Mouse (Mus musculus): ENCODE measurements around the gene Heatr9.

The Heatr9 gene

GRCm38 (mm10) chr11:83529024-83529423, 7.0 kb upstream of the Heatr9 start:
- DNase-seq = no peak

GRCm38 (mm10) chr11:83518371-83518770, 3.6 kb downstream of the Heatr9 start:
- no peak for DNase-seq

- no peak for DNase-seq
Measured at GRCm38 (mm10) chr11:83517153-83517552, 4.8 kb downstream of the Heatr9 start.

GRCm38 (mm10) chr11:83509521-83509920, 12.5 kb downstream of the Heatr9 start:
- DNase-seq = no peak

- DNase-seq = no peak
Measured at GRCm38 (mm10) chr11:83504308-83504707, 17.7 kb downstream of the Heatr9 start.

- no peak for DNase-seq
Measured at GRCm38 (mm10) chr11:83495571-83495970, 26.4 kb downstream of the Heatr9 start.

GRCm38 (mm10) chr11:83491488-83491887, 30.5 kb downstream of the Heatr9 start:
- no peak for DNase-seq

GRCm38 (mm10) chr11:83473235-83474016, 48.5 kb downstream of the Heatr9 start:
- DNase-seq = peak; percentile 54

- DNase-seq = peak; percentile 98
Measured at GRCm38 (mm10) chr11:83472324-83473234, 49.4 kb downstream of the Heatr9 start, which contains the start of gene Taf15. Taf15 (plus strand) TSS chr11:83473086.

- no peak for DNase-seq
Measured at GRCm38 (mm10) chr11:83471766-83472165, 50.2 kb downstream of the Heatr9 start.

- DNase-seq = no peak
Measured at GRCm38 (mm10) chr11:83468765-83469164, 53.2 kb downstream of the Heatr9 start.

GRCm38 (mm10) chr11:83467120-83467652, 54.8 kb downstream of the Heatr9 start:
- peak; percentile 75 for DNase-seq

GRCm38 (mm10) chr11:83465976-83466375, 56.0 kb downstream of the Heatr9 start:
- DNase-seq = peak; percentile 60

GRCm38 (mm10) chr11:83462711-83463244, 59.2 kb downstream of the Heatr9 start, which contains the start of gene Mmp28:
Mmp28 (minus strand) TSS chr11:83463071.
- peak; percentile 81 for DNase-seq
